Mouse (Mus musculus): ENCODE data around the gene Ap3b1.

- no peak for TF ChIP-seq POLR2A (IDR thresholded peaks at IDR 0.05; ENCODE audit: insufficient read depth, low read depth, low read length)
- no peak for TF ChIP-seq CTCF (IDR thresholded peaks at IDR 0.05)
Observed at GRCm38 (mm10) chr13:94454131-94454530, 95.4 kb downstream of the Ap3b1 start.

Data from heart, adult 2 months (tissue).